20 mouse cellular contexts compared by ENCODE assay signal in the genomic region with DNA sequence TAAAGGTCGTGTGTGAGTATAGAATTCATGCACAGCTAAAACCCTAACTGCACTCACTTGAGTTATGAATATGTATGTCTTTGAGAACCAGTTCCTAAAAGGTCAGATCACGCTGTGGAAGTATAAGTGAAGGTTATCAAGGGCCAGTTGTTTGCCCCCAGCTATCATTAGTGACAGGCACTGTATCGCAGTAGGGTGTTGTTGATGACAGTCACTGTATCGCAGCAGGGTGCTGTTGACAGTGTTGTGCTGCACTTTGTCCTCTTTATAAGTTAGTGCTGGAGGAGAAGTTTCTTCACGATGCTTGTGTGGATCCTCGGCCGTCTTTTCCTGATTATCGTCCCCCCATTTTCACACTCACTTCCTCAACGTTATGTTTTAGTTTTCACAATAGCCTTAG.
DNase-seq lines count a peak whose midpoint lies in the region; ATAC-seq and TF ChIP-seq lines count a peak whose summit lies in the region.
"Had no signal": no experiment of that assay in that cellular context is flagged by ENCODE, and none has a peak within 500 bp of the region (broad histone marks: within the 10 kb centered on the region; RNA-seq: fewer than 3 reads in every experiment).

No protein-coding gene starts in this region.

- H3K36me3 ChIP-seq in heart, embryonic 10.5 days = peaks cover 16% of the 10 kb centered on the region
- no peaks in the 10 kb centered on the region for H3K36me3 ChIP-seq in heart, embryonic 15.5 days
- no peaks in the 10 kb centered on the region for H3K36me3 ChIP-seq in liver, embryonic 14.5 days (replicated peaks; ENCODE audit: control insufficient read depth, insufficient read depth, low read depth)
- H3K36me3 ChIP-seq: intestine, embryonic 15.5 days had no signal

- no peaks in the 10 kb centered on the region for H3K9me3 ChIP-seq in heart, embryonic 10.5 days
- no peaks in the 10 kb centered on the region for H3K9me3 ChIP-seq in heart, embryonic 15.5 days (replicated peaks)
- H3K9me3 ChIP-seq in liver, embryonic 14.5 days (ENCODE audit: control insufficient read depth, low read length) = no peaks in the 10 kb centered on the region
- H3K9me3 ChIP-seq: embryonic facial prominence, embryonic 13.5 days; forebrain, embryonic 12.5 days; hindbrain, embryonic 10.5 days; intestine, embryonic 15.5 days had no signal

- H3K4me3 ChIP-seq in heart, embryonic 10.5 days = no peak overlapping the region
- no peak overlapping the region for H3K4me3 ChIP-seq in heart, embryonic 15.5 days
- H3K4me3 ChIP-seq in liver, embryonic 14.5 days (ENCODE audit: insufficient read depth in 1 of 2, low read depth in 2 of 2, low read length in 2 of 2) = no peak overlapping the region
- H3K4me3 ChIP-seq: embryonic facial prominence, embryonic 13.5 days; forebrain, embryonic 12.5 days; hindbrain, embryonic 10.5 days; intestine, embryonic 15.5 days had no signal

- peak; percentile 51; the same call in 1 of the 2 replicates for TF ChIP-seq EP300 in liver, embryonic 14.5 days (IDR thresholded peaks at IDR 0.05; ENCODE audit: low read depth)

- no peak for DNase-seq in heart, embryonic 10.5 days (ENCODE audit: low spot score)
- DNase-seq in heart, adult 11 months = no peak
- no peak for DNase-seq in heart, adult 9 months (ENCODE audit: low spot score in 2 of 2)
- peak; percentile 10 to 20 for DNase-seq in heart, postnatal 10 days
- no peak for DNase-seq in liver, embryonic 14.5 days (ENCODE audit: low read depth in 3 of 3, low spot score in 3 of 3)
- no peak for DNase-seq in embryo, embryonic 11 days
- DNase-seq in kidney, adult 18-20 months = no peak
- DNase-seq: adrenal gland, postnatal 10 days; cerebellum, adult 11 months; cerebellum, adult 9-10 months; cerebellum, postnatal 25 days; gastrocnemius, postnatal 10 days; kidney, adult 2 months had no signal

- no peak for TF ChIP-seq CTCF in liver, embryonic 14.5 days (IDR thresholded peaks at IDR 0.05; ENCODE audit: low read depth)

- H3K4me1 ChIP-seq in heart, embryonic 10.5 days = peaks cover 32% of the 10 kb centered on the region
- peaks cover 33% of the 10 kb centered on the region for H3K4me1 ChIP-seq in heart, embryonic 15.5 days (replicated peaks)
- H3K4me1 ChIP-seq in liver, embryonic 14.5 days (replicated peaks; ENCODE audit: control insufficient read depth in 2 of 2, insufficient read depth in 2 of 2, low read length in 1 of 2) = no peaks in the 10 kb centered on the region

- H3K4me2 ChIP-seq in heart, embryonic 15.5 days = no peak overlapping the region
- H3K4me2 ChIP-seq in liver, embryonic 14.5 days (ENCODE audit: low read depth) = no peak overlapping the region
- H3K4me2 ChIP-seq: embryonic facial prominence, embryonic 13.5 days; forebrain, embryonic 12.5 days; hindbrain, embryonic 14.5 days; intestine, embryonic 15.5 days had no signal

- intact Hi-C loops in heart, postnatal 10 days (cut with DNase I) = loop anchor here (5.0 kb wide), 1 partner anchor 146 kb away; no protein-coding TSS in a partner anchor

- no peaks in the 10 kb centered on the region for H3K27me3 ChIP-seq in heart, embryonic 10.5 days (ENCODE audit: insufficient read depth, poor library complexity, severe bottlenecking)
- H3K27me3 ChIP-seq in heart, embryonic 15.5 days = no peaks in the 10 kb centered on the region
- H3K27me3 ChIP-seq in liver, embryonic 14.5 days (ENCODE audit: control insufficient read depth, insufficient read depth, low read length) = no peaks in the 10 kb centered on the region
- H3K27me3 ChIP-seq: embryonic facial prominence, embryonic 13.5 days; forebrain, embryonic 12.5 days; intestine, embryonic 15.5 days had no signal

- H3K27ac ChIP-seq in heart, embryonic 10.5 days = peak overlapping the region; percentile 87; the same call in 1 of the 2 replicates
- H3K27ac ChIP-seq in heart, embryonic 15.5 days = peak overlapping the region; percentile 90
- H3K27ac ChIP-seq in liver, embryonic 14.5 days = no peak overlapping the region
- H3K27ac ChIP-seq: embryonic facial prominence, embryonic 13.5 days; forebrain, embryonic 12.5 days; hindbrain, embryonic 10.5 days; hindbrain, embryonic 14.5 days; intestine, embryonic 15.5 days had no signal

- ATAC-seq in heart, embryonic 15.5 days (replicated peaks; ENCODE audit: insufficient number of reproducible peaks, insufficient read depth, low FRiP score, low read depth) = no peak
- 0 out of 2 replicates have a peak, but pooled peaks have one; percentile 52 for ATAC-seq in liver, embryonic 14.5 days (ENCODE audit: insufficient read depth)
- ATAC-seq: forebrain, embryonic 16.5 days; intestine, embryonic 15.5 days had no signal

- 54% methylated on average over 9 of the region's 9 CpGs for WGBS in heart, embryonic 10.5 days
- WGBS in heart, embryonic 15.5 days = 41% methylated on average over 9 of the region's 9 CpGs
- WGBS in liver, embryonic 14.5 days (ENCODE audit: insufficient replicate concordance) = 74% methylated on average over 9 of the region's 9 CpGs

- H3K9ac ChIP-seq in heart, embryonic 15.5 days = 0 out of 2 replicates have a peak overlapping the region, but pooled peaks have one; percentile 2
- H3K9ac ChIP-seq in liver, embryonic 14.5 days (replicated peaks) = no peak overlapping the region
- H3K9ac ChIP-seq: embryonic facial prominence, embryonic 13.5 days; forebrain, embryonic 12.5 days; hindbrain, embryonic 14.5 days; intestine, embryonic 15.5 days had no signal

Comparison
In these comparisons a context has a peak if more than half of its experiments do, and no peak if none do; other contexts are left out.
1. DNase-seq: peak in heart, postnatal 10 days (2 of 2); none in heart, embryonic 10.5 days (single experiment), heart, adult 11 months (single experiment), heart, adult 9 months (0 of 2), liver, embryonic 14.5 days (0 of 3), embryo, embryonic 11 days (single experiment) and kidney, adult 18-20 months (single experiment).